Mouse (Mus musculus): ENCODE measurements around the gene Nt5c2. TPM values are rescaled to one million over a fixed set of nuclear protein-coding genes. Genes with fewer than 3 reads are reported as not detected.

The Nt5c2 gene
- total RNA-seq, 2 experiments from 2014 or later: 80.9 to 84.4 TPM

DNA sequence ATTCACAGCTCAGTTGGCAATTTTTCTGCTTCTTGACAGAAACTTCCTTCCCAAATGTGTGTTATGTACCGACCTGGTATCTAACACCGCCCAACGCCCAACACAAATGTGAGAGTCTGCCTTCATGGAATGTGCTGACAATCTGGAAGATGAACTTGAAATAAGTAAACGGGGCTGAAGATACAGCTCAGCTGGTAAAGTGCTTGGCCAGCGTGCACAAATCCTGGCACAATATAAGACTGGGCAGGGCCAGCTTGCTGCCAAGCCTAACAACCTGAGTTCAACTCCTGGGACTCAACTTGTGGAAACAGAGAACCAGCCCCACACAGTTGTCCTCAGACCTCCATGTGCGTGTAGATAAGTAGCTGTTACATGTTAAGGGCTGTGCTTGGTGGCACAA, 48.6 kb downstream of the Nt5c2 start:
- no peak for DNase-seq (ENCODE audit: low spot score in 2 of 2)
- H3K27ac ChIP-seq: no peak overlapping the region
- H3K4me3 ChIP-seq: no peak overlapping the region
- no peak for TF ChIP-seq CTCF (conservative IDR thresholded peaks at IDR 0.05)

DNA sequence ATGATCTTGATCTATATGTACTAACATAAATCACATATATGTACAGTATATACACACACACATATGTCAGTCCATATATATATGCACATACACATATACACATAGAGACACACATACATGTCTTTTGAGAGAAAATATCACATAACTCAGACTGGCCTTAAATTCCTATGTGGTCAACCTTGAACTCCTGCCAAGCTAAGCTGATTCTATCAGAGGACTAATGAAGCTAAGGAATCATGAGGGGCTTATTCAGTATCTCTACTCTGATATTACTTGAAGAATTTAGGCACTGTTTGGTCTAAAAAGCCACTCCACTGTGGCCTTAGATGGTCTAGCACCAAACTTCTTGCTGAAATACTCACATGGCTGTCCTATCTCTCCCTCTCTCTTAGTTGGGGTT, 49.5 kb downstream of the Nt5c2 start:
- no peak overlapping the region for H3K4me3 ChIP-seq
- TF ChIP-seq CTCF (conservative IDR thresholded peaks at IDR 0.05): no peak
- H3K27ac ChIP-seq: no peak overlapping the region
- no peak for DNase-seq (ENCODE audit: low spot score in 2 of 2)

DNA sequence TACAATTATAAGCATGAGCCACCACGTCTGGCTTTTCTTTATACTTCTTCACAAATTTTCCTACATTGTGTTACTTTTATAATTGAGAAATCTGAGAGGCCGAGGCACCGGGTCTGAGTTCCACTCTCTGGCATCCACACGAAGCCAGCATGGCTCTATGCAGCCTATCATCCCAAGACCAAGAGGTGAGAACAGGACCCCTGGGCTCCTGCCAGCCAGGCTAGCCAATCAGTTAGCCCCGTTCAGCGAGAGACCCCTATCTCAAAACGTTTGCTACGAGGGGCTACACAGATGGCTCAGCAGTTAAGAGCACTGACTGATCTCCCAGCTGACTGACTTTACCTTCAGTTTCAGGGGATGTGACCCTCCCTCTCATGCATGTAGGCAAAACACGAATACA, 50.6 kb downstream of the Nt5c2 start:
- no peak overlapping the region for H3K4me3 ChIP-seq
- 0 out of 2 replicates have a peak overlapping the region, but pooled peaks have one; percentile 1 for H3K27ac ChIP-seq
- TF ChIP-seq CTCF (conservative IDR thresholded peaks at IDR 0.05): no peak
- DNase-seq (ENCODE audit: low spot score in 2 of 2): no peak

DNA sequence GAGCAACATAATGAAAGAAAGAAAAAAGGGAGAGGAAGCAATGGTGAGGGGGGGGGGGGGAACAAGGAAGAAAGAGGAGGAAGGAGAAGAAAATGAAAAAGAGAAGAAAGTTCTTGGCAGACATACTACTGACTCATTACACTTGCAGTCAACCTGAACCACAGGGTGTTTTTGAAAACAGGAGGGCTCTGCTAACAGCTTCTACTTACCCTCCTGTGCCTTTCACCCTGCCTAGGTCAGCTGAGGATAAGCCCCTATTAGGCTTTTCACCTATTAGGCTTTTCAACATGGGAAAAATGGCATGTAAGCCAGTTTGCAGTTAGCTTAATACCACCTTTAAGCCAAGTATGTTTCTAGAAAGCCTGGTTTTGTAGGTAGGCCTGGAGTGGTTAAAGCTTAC, 51.5 kb downstream of the Nt5c2 start:
- no peak overlapping the region for H3K4me3 ChIP-seq
- no peak overlapping the region for H3K27ac ChIP-seq
- DNase-seq (ENCODE audit: low spot score in 2 of 2): no peak
- TF ChIP-seq CTCF (conservative IDR thresholded peaks at IDR 0.05): no peak

DNA sequence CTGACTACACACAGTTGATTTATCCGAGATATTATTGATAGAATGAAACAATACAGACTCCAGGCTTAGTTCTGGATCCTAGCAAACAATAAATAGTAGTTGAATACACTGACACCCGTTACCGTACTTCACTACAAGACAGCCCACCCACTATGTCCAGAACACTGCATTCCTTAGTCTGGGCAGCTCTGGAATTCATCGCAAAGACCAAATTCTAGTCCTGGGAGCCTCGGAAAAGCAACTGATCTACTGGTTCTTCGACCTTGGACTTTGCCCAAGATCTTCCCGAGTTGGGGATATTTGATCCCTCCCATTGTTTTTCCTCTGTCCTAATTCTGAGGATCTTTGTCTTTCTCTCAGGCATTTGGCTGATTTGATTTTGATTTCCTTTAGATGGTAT, 52.1 kb downstream of the Nt5c2 start:
- no peak for TF ChIP-seq CTCF (conservative IDR thresholded peaks at IDR 0.05)
- peak overlapping the region; percentile 95 for H3K27ac ChIP-seq

DNA sequence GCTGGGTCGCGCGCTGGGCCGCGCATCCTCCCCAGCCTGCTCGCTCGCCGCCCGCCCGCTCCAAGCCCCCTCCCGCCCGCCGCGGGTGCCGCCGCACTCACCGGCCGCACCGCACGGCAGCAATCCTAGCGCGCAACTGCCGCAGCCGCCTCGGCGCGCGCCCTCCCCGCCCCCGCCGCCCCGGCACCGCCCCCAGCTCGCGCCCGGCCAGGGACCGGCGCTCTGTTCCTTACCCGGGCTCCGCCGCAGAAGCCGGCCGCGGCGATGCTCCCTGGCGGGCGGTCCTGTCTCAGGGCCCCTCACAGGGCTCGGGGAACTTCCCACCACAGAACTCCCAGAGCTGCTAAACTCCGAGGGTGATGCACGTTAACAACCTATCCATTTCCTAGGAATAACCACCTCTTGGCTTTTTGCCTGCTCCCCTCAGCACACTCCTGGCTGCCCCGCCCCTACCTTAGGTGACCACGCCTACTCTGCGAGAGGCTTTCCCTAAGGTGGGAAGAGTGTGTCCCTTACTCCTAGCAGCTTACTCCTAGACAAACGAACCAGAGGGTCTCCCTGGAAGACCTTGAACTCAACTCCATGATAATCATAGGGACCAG, 52.7 kb downstream of the Nt5c2 start:
- peak; percentile 39 to 48 for DNase-seq (ENCODE audit: low spot score in 2 of 2)
- 0 out of 2 replicates have a peak, but pooled peaks have one; percentile 9 for TF ChIP-seq CTCF (conservative IDR thresholded peaks at IDR 0.05)
- Histone ChIP-seq H3K27ac (peak overlapping the region; percentile 95), H3K4me3 (peak overlapping the region; percentile 76)

More for the DNA sequence above, 52.1 kb downstream of the Nt5c2 start:
- DNase-seq (ENCODE audit: low spot score in 2 of 2): no peak
- peak overlapping the region; percentile 76 for H3K4me3 ChIP-seq

DNA sequence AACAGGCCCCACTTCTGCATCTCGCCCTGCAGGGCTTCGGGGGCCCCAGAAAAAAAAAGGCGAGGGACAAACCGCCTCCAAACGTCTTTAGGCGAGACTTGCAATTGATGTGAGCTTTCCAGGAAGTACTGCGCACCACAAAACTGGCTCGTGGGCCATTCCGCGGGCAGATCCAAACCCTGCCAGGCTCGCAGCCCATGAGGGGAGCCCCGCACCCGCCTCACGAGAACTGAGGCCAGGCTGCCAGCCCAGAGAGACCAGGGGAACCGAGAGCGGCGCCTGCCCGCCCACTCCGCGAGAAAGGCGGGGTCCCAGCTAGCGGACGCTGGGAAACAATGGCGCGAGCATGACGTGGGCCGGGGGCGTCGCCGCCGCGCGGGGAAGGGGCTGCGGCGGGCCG, 53.3 kb downstream of the Nt5c2 start:
- Histone ChIP-seq H3K27ac (peak overlapping the region; percentile 95), H3K4me3 (peak overlapping the region; percentile 76)
- no peak for TF ChIP-seq CTCF (conservative IDR thresholded peaks at IDR 0.05)
- DNase-seq (ENCODE audit: low spot score in 2 of 2): peak; percentile 86 to 89

DNA sequence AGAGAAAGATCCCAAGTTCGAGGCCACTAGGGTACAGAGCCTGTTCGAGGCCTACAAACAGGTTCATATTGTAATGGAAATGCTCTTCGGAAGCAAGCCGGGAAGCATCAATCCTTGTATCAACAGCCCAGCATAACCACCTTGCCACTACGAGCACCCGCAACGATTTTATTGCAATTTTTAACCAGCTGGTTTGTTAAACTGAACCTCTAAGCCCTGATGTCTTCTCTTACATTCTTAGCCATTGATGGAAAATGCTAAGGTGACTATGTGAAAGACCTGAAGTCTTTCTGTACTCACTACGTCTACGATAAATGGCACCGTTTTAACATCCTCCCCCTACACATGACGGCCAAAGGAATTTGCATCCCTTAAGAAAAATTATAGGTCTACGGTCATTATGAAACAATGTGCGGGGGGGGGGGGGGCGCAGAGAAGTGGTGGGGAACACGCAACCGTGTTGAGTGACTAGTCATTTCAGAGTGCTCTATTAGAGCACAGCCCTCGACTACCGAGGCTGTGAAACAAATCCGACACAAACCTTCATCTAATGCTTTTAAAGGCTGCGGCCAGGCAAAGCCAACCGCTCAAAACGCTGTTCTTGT, 53.8 kb downstream of the Nt5c2 start:
- no peak for DNase-seq (ENCODE audit: low spot score in 2 of 2)
- Histone ChIP-seq H3K4me3 (peak overlapping the region; percentile 76), H3K27ac (peak overlapping the region; percentile 95)
- no peak for TF ChIP-seq CTCF (conservative IDR thresholded peaks at IDR 0.05)

DNA sequence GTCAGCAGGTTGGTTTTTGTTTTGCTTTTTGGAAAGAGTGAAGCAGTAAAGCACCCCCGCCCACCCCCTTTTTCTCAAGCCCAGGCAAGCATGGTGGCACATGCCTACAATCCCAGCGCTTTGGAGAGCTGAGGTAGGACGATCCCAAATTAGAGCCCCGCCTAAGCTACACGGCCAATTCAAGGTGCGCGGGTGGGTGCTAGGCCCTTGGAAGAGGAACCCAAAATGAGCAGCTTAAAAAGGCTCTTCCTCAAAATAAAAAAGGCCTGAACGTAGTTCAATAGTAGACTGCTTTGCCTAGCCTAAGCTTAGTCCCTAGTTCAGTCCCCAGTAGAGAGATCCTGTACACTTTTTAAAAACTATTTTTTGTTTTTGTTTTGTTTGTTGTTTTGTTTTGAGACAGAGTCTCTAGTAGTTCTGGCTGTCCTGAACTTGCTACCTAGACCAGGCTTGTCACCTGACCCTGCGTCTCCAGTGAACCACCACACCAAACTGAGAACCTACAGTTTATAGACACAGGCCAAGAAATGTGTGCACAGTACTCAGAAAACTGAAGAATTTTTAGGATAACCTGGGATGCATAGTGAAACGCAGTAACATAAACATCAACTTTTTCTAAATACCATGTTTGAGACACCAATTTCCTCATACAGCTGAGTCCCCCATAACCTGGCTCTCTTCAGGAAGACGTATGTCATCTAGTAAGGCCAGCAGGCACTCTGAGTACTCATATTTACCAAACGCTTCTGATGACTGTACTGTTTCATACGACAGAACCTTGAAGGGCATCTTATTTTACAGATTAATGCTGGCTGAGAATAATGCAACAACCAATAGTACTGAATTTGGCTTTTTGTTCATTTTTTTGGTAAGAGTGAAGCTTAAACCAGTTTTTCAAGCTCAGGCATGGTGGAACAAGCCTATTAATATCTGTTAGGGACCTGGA, 54.6 kb downstream of the Nt5c2 start:
- no peak for DNase-seq (ENCODE audit: low spot score in 2 of 2)
- no peak for TF ChIP-seq CTCF (conservative IDR thresholded peaks at IDR 0.05)
- peak overlapping the region; percentile 95 for H3K27ac ChIP-seq
- peak overlapping the region; percentile 76 for H3K4me3 ChIP-seq

DNA sequence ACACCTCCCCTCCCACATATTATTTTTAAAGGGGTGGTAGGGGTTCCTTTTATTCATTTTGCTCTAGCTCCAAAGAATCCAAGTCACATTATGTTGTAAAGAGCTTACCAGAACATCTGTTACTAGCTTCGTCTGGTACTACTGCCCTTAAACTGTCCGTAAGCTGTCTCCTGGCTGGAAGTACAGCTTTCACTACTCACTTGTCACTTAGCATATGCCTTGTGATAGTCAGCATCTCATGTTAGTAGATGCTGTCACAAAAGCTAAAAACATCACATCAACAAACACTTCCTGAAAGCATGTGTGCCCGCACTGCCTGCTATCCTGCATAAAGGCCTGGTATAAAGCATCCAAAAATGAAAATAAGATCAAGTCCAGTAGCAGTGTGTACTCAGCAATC, 55.4 kb downstream of the Nt5c2 start:
- peak overlapping the region; percentile 95 for H3K27ac ChIP-seq
- no peak for DNase-seq (ENCODE audit: low spot score in 2 of 2)
- no peak for TF ChIP-seq CTCF (conservative IDR thresholded peaks at IDR 0.05)
- H3K4me3 ChIP-seq: no peak overlapping the region; the same call in 1 of the 2 replicates

DNA sequence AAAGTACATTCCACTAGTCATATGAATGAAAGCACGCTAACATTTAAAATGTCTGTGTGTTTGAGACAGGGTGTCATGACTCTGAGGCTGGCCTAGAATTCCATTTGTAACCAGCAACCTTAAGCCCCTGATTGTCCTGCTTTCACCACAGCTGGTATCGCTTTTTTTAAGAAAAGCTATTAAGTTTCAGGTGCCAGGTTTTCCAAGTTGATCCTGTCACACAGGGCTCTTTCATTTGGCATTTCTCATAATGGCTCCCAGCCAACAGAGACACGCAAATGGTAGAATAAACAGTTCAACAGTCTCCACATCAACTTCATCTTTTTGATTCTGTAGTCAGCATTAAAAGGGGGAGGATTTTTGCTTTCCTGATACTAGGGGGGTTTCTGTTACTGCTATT, 56.4 kb downstream of the Nt5c2 start:
- Histone ChIP-seq H3K4me3 (no peak overlapping the region), H3K27ac (peak overlapping the region; percentile 95; the same call in 1 of the 2 replicates)
- no peak for TF ChIP-seq CTCF (conservative IDR thresholded peaks at IDR 0.05)
- DNase-seq (ENCODE audit: low spot score in 2 of 2): no peak

DNA sequence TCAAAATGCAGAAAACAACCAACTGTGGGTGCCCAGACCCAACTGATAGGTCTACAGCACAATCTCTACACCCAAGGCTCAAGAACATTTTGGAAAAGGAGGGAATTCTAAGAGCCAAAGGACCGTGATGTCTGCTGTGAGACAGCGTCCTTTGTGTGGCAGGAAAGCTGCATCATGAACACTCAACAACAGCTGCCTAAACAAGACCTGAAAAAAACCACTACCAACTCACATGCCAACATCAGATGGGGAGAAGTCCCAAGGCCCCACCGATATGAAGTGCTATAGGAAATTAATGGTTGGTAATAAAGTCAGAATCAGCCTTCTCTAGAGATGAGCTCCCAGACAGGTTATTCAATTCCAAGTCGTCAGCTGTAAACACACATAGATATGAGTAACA, 57.0 kb downstream of the Nt5c2 start:
- no peak for TF ChIP-seq CTCF (conservative IDR thresholded peaks at IDR 0.05)

DNA sequence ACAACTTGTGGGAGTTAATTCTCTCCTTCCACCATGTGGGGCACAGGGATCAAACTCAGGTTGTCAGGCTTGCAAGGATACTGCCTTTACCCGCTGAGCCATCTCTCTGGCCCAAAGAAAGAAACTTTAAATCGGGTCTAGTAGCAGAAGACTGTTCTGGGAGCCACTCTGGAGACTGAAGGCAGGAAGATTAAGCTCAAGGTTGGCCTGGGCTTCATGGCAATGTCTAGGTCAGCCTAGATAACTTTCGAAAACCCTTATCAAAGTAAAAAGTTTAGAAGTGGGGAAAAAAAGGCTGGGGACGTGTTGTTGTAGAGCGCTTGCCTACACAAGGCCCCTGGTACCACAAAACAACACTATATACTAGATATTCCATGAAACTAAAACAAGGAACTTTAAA, 58.0 kb downstream of the Nt5c2 start:
- Histone ChIP-seq H3K4me3 (no peak overlapping the region), H3K27ac (no peak overlapping the region)
- DNase-seq (ENCODE audit: low spot score in 2 of 2): no peak
- no peak for TF ChIP-seq CTCF (conservative IDR thresholded peaks at IDR 0.05)

More for the DNA sequence above, 57.0 kb downstream of the Nt5c2 start:
- DNase-seq (ENCODE audit: low spot score in 2 of 2): no peak
- H3K4me3 ChIP-seq: no peak overlapping the region
- peak overlapping the region; percentile 21; the same call in 1 of the 2 replicates for H3K27ac ChIP-seq
